Comparison of ENCODE assay signal across 7 mouse cellular contexts in genomic region chr19:45310944-45311603, GRCm38 (mm10). TPM values are rescaled to one million over a fixed set of nuclear protein-coding genes. Genes with fewer than 3 reads are reported as not detected.
A peak's percentile ranks its signal among the peaks of the same experiment; 100 is the strongest.
DNase-seq lines count a peak whose midpoint lies in the region; ATAC-seq and TF ChIP-seq lines count a peak whose summit lies in the region.

No protein-coding gene starts in this region.

- 12% methylated on average over 15 of the region's 15 CpGs for WGBS in hindbrain, postnatal 0 days
- 8% methylated on average over 15 of the region's 15 CpGs for WGBS in limb, embryonic 11.5 days
- WGBS in midbrain, embryonic 10.5 days = 12% methylated on average over 15 of the region's 15 CpGs

- H3K36me3 ChIP-seq in hindbrain, postnatal 0 days (ENCODE audit: insufficient read depth, low read length) = no peaks in the 10 kb centered on the region
- H3K36me3 ChIP-seq in limb, embryonic 11.5 days (ENCODE audit: control insufficient read depth, insufficient read depth, low read length) = no peaks in the 10 kb centered on the region
- H3K36me3 ChIP-seq in midbrain, embryonic 10.5 days = no peaks in the 10 kb centered on the region

- peak overlapping the region; percentile 45 for H3K4me2 ChIP-seq in hindbrain, postnatal 0 days (ENCODE audit: low read depth, low read length)
- H3K4me2 ChIP-seq in limb, embryonic 11.5 days (ENCODE audit: low read depth, severe bottlenecking) = peak overlapping the region; percentile 47

- H3K4me1 ChIP-seq in hindbrain, postnatal 0 days (ENCODE audit: insufficient read depth, low read length) = no peaks in the 10 kb centered on the region
- H3K4me1 ChIP-seq in limb, embryonic 11.5 days (ENCODE audit: control insufficient read depth, insufficient read depth, low read length) = peaks cover 14% of the 10 kb centered on the region
- H3K4me1 ChIP-seq in midbrain, embryonic 10.5 days = peaks cover 41% of the 10 kb centered on the region

- TF ChIP-seq CTCF in hindbrain, postnatal 0 days (IDR thresholded peaks at IDR 0.05; ENCODE audit: low read depth) = no peak

- H3K9ac ChIP-seq in hindbrain, postnatal 0 days (replicated peaks; ENCODE audit: low read length) = 0 out of 2 replicates have a peak overlapping the region, but pooled peaks have one; percentile 14
- no peak overlapping the region for H3K9ac ChIP-seq in limb, embryonic 11.5 days (ENCODE audit: low read length)

- peak; percentile 76 for ATAC-seq in hindbrain, postnatal 0 days
- ATAC-seq in limb, embryonic 11.5 days (ENCODE audit: insufficient number of reproducible peaks, low FRiP score, low TSS enrichment, low read depth) = 0 out of 2 replicates have a peak, but pooled peaks have one; percentile 55

- 0 out of 2 replicates have a peak overlapping the region, but pooled peaks have one; percentile 13 for H3K27ac ChIP-seq in hindbrain, postnatal 0 days
- H3K27ac ChIP-seq in limb, embryonic 11.5 days (replicated peaks; ENCODE audit: low read depth, low read length) = no peak overlapping the region
- H3K27ac ChIP-seq in midbrain, embryonic 10.5 days (replicated peaks) = peak overlapping the region; percentile 63; the same call in 1 of the 2 replicates

- H3K4me3 ChIP-seq in hindbrain, postnatal 0 days (ENCODE audit: low read length) = peak overlapping the region; percentile 16
- H3K4me3 ChIP-seq in limb, embryonic 11.5 days (ENCODE audit: low read depth, low read length) = peak overlapping the region; percentile 5; the same call in 1 of the 2 replicates
- peak overlapping the region; percentile 39 for H3K4me3 ChIP-seq in midbrain, embryonic 10.5 days

- no peaks in the 10 kb centered on the region for H3K9me3 ChIP-seq in hindbrain, postnatal 0 days (ENCODE audit: low read length)
- no peaks in the 10 kb centered on the region for H3K9me3 ChIP-seq in limb, embryonic 11.5 days (ENCODE audit: control insufficient read depth, low read length)
- no peaks in the 10 kb centered on the region for H3K9me3 ChIP-seq in midbrain, embryonic 10.5 days (replicated peaks)

- no peaks in the 10 kb centered on the region for H3K27me3 ChIP-seq in hindbrain, postnatal 0 days (ENCODE audit: insufficient read depth, low read length)
- peaks cover 13% of the 10 kb centered on the region; the same call in 1 of the 2 replicates for H3K27me3 ChIP-seq in limb, embryonic 11.5 days (ENCODE audit: control insufficient read depth, insufficient read depth, low read length)
- H3K27me3 ChIP-seq in midbrain, embryonic 10.5 days (ENCODE audit: low read depth, poor library complexity, severe bottlenecking) = peaks cover 100% of the 10 kb centered on the region

- peak; percentile 82 for DNase-seq in ZHBTc4 (ENCODE audit: low read depth, low spot score)
- DNase-seq in cerebellum, adult 9-11 months = peak; percentile 50
- DNase-seq in gastrocnemius, postnatal 25 days = peak; percentile 87
- peak; percentile 73 for DNase-seq in hindbrain, postnatal 0 days (ENCODE audit: low spot score)
- DNase-seq in limb, embryonic 11.5 days (ENCODE audit: low spot score) = peak; percentile 72
- DNase-seq in midbrain, embryonic 10.5 days (ENCODE audit: low spot score) = peak; percentile 77
- DNase-seq in spleen, postnatal 14 days (ENCODE audit: low spot score in 2 of 2) = peak; percentile 33 to 54

RNA-seq across cellular contexts. Expression of gene Btrc, which starts 52.5 kb away (rescaled TPM):
- 10 to 100 TPM; 18.8 to 23.0 TPM for total RNA-seq in gastrocnemius, postnatal 25 days (2021)
- total RNA-seq in hindbrain, postnatal 0 days (2014; rRNA removed) = 55.3 and 59.9 TPM in 2 replicates
- 47.9 and 49.5 TPM in 2 replicates for polyA plus RNA-seq in hindbrain, postnatal 0 days (2015; fragmentation: Nextera tagmentation; extraction: Ambion mirVana)
- 52.4 and 56.1 TPM in 2 replicates for polyA plus RNA-seq in limb, embryonic 11.5 days (2014; fragmentation: Nextera tagmentation; extraction: Ambion mirVana)
- 43.1 and 57.5 TPM in 2 replicates for polyA plus RNA-seq in midbrain, embryonic 10.5 days (2016; fragmentation: Nextera tagmentation; extraction: Ambion mirVana)
